Mouse (Mus musculus): ENCODE measurements around the gene Urgcp. TPM values are rescaled to one million over a fixed set of nuclear protein-coding genes. Genes with fewer than 3 reads are reported as not detected.

Gene Urgcp
- polyA plus RNA-seq, 1 experiment from 2014 or later, result 20.4 TPM

DNA sequence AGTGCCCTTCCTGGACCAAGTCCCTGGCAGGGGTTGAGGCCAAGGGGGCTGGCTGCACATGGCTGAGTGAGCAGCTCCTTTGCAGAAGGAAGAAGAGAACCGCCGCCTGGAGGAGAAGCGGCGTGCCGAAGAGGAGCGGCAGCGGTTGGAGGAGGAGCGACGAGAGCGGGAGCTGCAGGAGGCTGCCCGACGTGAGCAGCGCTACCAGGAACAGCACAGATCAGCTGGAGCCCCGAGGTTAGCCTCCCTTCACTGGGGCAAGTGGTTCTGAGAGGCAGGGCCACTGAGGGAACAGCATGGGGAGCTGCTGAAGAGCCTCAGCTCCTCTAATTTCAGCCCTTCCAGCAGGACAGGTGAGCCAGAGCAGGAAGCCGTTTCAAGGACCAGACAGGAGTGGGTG is 34.8 kb upstream of the Urgcp start:
- no peaks in the 10 kb centered on the region for H3K27me3 ChIP-seq (ENCODE audit: insufficient read depth, poor library complexity, severe bottlenecking)
- WGBS, result 83% methylated on average over 15 of the region's 15 CpGs
- H3K9me3 ChIP-seq, result no peaks in the 10 kb centered on the region
- H3K4me3 ChIP-seq, result no peak overlapping the region
- no peak overlapping the region for H3K27ac ChIP-seq
- H3K36me3 ChIP-seq, result peaks cover 98% of the 10 kb centered on the region
- H3K4me1 ChIP-seq (replicated peaks), result peaks cover 3% of the 10 kb centered on the region; the same call in 1 of the 2 replicates
- no peak for DNase-seq (ENCODE audit: low spot score)

GRCm38 (mm10) chr11:5795706-5796105 is 33.5 kb upstream of the Urgcp start:
- no peak overlapping the region for H3K27ac ChIP-seq
- no peaks in the 10 kb centered on the region for H3K27me3 ChIP-seq (ENCODE audit: insufficient read depth, poor library complexity, severe bottlenecking)
- DNase-seq (ENCODE audit: low spot score), result no peak
- H3K36me3 ChIP-seq, result peaks cover 97% of the 10 kb centered on the region
- WGBS, result 94% methylated on average over 7 of the region's 7 CpGs
- H3K9me3 ChIP-seq, result no peaks in the 10 kb centered on the region
- 0 out of 2 replicates have a peak, but pooled peaks cover 3% of the 10 kb centered on the region for H3K4me1 ChIP-seq (replicated peaks)
- no peak overlapping the region for H3K4me3 ChIP-seq

GRCm38 (mm10) chr11:5795290-5795689 is 33.1 kb upstream of the Urgcp start:
- peaks cover 97% of the 10 kb centered on the region for H3K36me3 ChIP-seq
- H3K27ac ChIP-seq, result no peak overlapping the region
- no peak for DNase-seq (ENCODE audit: low spot score)
- 0 out of 2 replicates have a peak, but pooled peaks cover 3% of the 10 kb centered on the region for H3K4me1 ChIP-seq (replicated peaks)
- H3K4me3 ChIP-seq, result no peak overlapping the region
- no peaks in the 10 kb centered on the region for H3K9me3 ChIP-seq
- H3K27me3 ChIP-seq (ENCODE audit: insufficient read depth, poor library complexity, severe bottlenecking), result no peaks in the 10 kb centered on the region
- WGBS, result 92% methylated on average over 9 of the region's 9 CpGs

DNA sequence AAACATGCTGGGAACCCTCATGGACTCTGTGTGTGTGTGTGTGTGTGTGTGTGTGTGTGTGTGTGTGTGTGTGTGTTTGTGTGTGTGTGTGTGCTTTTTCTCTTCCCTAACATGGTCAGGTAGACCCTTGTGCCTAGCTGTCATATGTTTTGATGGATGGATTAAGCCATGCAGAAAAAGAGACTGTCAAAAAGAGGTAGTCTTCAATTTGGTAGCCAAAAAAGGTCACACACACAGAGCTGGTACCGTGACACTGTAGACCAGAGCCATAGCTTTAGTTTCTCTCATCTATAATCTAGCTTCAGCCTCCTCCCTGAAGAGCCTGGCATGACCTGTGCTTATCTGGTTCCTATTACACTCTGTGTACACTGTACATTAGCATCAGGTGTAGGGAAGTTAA is 28.3 kb upstream of the Urgcp start:
- no peak overlapping the region for H3K4me3 ChIP-seq
- no peaks in the 10 kb centered on the region for H3K27me3 ChIP-seq (ENCODE audit: insufficient read depth, poor library complexity, severe bottlenecking)
- H3K36me3 ChIP-seq, result peaks cover 52% of the 10 kb centered on the region

DNA sequence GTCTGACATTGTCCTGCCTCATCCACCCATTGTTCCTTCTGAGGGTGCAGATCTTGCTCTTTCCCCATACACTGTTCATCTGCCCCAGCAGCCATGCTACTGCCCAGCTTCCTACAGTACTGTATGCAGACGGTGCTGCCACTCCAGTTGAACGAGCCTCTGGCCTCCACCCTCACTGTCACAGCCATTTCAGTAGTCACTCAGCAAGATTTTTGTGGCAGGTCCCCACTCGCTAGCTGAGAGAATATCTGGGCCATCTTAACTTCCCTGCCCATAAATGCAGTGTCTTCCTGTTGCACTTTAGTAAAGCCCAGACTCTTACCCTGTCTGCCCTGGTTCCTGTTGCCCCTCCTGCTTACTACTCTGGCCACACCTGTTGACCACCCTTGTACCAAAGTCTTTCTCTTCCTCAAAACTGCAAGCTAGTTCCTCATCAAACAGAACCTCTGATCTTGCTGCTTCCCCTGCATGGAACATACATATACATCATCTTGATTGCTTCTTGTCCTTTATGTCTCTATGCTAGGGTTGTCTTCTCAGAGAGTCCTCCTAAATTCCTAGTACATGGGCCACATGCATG is 27.7 kb upstream of the Urgcp start:
- Histone ChIP-seq H3K27ac (no peak overlapping the region), H3K36me3 (peaks cover 46% of the 10 kb centered on the region), H3K27me3 (ENCODE audit: insufficient read depth, poor library complexity, severe bottlenecking) (no peaks in the 10 kb centered on the region), H3K4me1 (replicated peaks) (peaks cover 31% of the 10 kb centered on the region), H3K9me3 (no peaks in the 10 kb centered on the region), H3K4me3 (peak overlapping the region; percentile 89)
- no peak for DNase-seq (ENCODE audit: low spot score)
- WGBS, result 88% methylated on average over 3 of the region's 3 CpGs

More for the DNA sequence above, 28.3 kb upstream of the Urgcp start:
- H3K4me1 ChIP-seq (replicated peaks), result peaks cover 31% of the 10 kb centered on the region
- 97% methylated on average over 1 of the region's 1 CpGs for WGBS
- no peaks in the 10 kb centered on the region for H3K9me3 ChIP-seq
- no peak for DNase-seq (ENCODE audit: low spot score)
- H3K27ac ChIP-seq, result no peak overlapping the region

- no peaks in the 10 kb centered on the region for H3K9me3 ChIP-seq
- 81% methylated on average over 6 of the region's 6 CpGs for WGBS
- H3K4me3 ChIP-seq, result peak overlapping the region; percentile 89
- peaks cover 40% of the 10 kb centered on the region for H3K36me3 ChIP-seq
- H3K27ac ChIP-seq, result peak overlapping the region; percentile 92
- H3K4me1 ChIP-seq (replicated peaks), result peaks cover 31% of the 10 kb centered on the region
- no peaks in the 10 kb centered on the region for H3K27me3 ChIP-seq (ENCODE audit: insufficient read depth, poor library complexity, severe bottlenecking)
- DNase-seq (ENCODE audit: low spot score), result no peak
Observed at GRCm38 (mm10) chr11:5789071-5789753, 27.0 kb upstream of the Urgcp start.

DNA sequence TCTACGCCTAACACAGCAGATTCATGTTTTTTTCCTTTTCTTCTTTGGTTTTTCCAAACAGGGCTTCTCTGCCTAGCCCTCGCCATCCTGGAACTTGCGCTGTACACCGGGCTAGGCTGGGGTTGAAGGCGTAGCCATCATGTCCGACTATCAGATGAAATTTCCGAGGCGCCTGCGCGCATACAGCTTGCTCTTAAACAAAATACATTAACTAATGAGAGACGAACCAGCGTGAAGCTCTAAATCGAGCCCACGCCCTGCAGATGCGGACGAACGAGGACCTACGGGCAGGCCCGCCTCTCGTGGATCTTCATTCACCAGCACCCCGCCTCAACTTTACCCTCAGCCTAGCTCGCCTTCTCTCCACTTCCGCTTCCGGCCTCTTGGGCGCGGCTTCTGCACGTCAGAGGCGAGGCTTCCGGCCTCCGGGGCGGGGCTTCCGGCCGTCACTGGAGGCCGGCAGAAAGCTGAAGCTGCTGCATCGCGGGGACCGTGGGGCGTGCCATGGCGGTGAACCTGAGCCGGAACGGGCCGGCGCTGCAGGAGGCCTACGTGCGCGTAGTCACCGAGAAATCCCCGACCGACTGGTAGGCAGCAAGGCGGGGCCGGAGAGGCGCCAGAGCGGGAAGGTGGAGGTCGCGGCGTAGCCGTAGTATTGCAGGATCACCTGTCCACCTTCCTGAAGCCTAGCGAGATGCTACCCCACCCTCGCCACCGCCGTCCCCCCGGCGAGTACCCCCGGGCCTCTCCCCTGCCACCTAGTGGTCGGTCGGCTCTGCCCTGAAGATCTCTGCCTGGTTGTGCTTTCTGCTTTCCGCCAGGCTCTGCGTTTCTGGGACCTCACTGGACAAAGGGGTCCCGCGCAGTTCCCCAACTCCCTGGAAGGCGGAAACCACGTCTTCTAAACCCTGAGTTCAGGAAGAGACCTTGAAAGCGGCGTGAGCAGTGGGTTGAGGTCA is 26.2 kb upstream of the Urgcp start, which contains the start of gene Dbnl:
Gene Dbnl (plus strand): TSS at position 433 of the 959 bp plus-strand sequence.
- peak within 1 kb of the TSS; percentile 92 for H3K27ac ChIP-seq
- H3K9me3 ChIP-seq, result no peaks in the 10 kb centered on the region
- no peaks in the 10 kb centered on the region for H3K27me3 ChIP-seq (ENCODE audit: insufficient read depth, poor library complexity, severe bottlenecking)
- H3K4me1 ChIP-seq (replicated peaks), result peaks cover 31% of the 10 kb centered on the region
- peak; percentile 97 for DNase-seq (ENCODE audit: low spot score)
- H3K4me3 ChIP-seq, result peak within 1 kb of the TSS; percentile 89
- peaks cover 31% of the 10 kb centered on the region for H3K36me3 ChIP-seq
- WGBS, result under 1% methylated on average over 74 of the region's 74 CpGs

DNA sequence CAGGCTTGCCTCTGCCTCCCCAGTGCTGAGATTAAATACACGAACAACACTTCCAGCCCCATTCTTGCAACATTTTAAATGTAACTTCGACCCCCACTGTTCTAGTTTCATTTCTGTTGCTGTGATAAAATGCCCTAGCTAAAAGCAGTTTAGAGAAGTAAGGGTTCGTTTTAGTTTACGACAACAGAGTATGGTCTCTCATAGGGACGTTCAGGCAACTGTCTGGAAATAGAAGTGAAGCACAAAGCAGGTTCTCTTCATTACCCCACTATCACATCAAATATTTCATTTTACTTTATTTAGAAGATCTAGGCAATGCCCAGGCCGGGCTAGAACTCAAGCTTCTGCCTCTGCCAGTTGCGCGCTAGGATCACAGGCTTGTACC is 25.5 kb upstream of the Urgcp start:
- no peaks in the 10 kb centered on the region for H3K9me3 ChIP-seq
- H3K27me3 ChIP-seq (ENCODE audit: insufficient read depth, poor library complexity, severe bottlenecking), result no peaks in the 10 kb centered on the region
- peaks cover 31% of the 10 kb centered on the region for H3K4me1 ChIP-seq (replicated peaks)
- peaks cover 26% of the 10 kb centered on the region for H3K36me3 ChIP-seq
- H3K27ac ChIP-seq, result peak overlapping the region; percentile 92
- H3K4me3 ChIP-seq, result peak overlapping the region; percentile 89
- DNase-seq (ENCODE audit: low spot score), result no peak
- 42% methylated on average over 8 of the region's 8 CpGs for WGBS

- DNase-seq (ENCODE audit: low spot score), result no peak
Observed at GRCm38 (mm10) chr11:5785732-5786131, 23.6 kb upstream of the Urgcp start.

GRCm38 (mm10) chr11:5782199-5782944 is 20.2 kb upstream of the Urgcp start:
- 74% methylated on average over 8 of the region's 8 CpGs for WGBS
- H3K27ac ChIP-seq, result no peak overlapping the region
- no peak overlapping the region for H3K4me3 ChIP-seq
- no peaks in the 10 kb centered on the region for H3K27me3 ChIP-seq (ENCODE audit: insufficient read depth, poor library complexity, severe bottlenecking)
- H3K36me3 ChIP-seq, result no peaks in the 10 kb centered on the region; the same call in none of the 2 replicates
- no peak for DNase-seq (ENCODE audit: low spot score)
- H3K9me3 ChIP-seq, result no peaks in the 10 kb centered on the region
- peaks cover 7% of the 10 kb centered on the region for H3K4me1 ChIP-seq (replicated peaks)

More at GRCm38 (mm10) chr11:5785732-5786131, 23.6 kb upstream of the Urgcp start:
- Histone ChIP-seq H3K27me3 (ENCODE audit: insufficient read depth, poor library complexity, severe bottlenecking) (no peaks in the 10 kb centered on the region), H3K36me3 (peaks cover 8% of the 10 kb centered on the region), H3K4me1 (replicated peaks) (peaks cover 31% of the 10 kb centered on the region), H3K27ac (no peak overlapping the region), H3K4me3 (no peak overlapping the region), H3K9me3 (no peaks in the 10 kb centered on the region)

GRCm38 (mm10) chr11:5780035-5780499 is 17.9 kb upstream of the Urgcp start:
- H3K4me3 ChIP-seq, result no peak overlapping the region
- H3K36me3 ChIP-seq, result no peaks in the 10 kb centered on the region; the same call in none of the 2 replicates
- H3K27me3 ChIP-seq (ENCODE audit: insufficient read depth, poor library complexity, severe bottlenecking), result no peaks in the 10 kb centered on the region
- no peaks in the 10 kb centered on the region for H3K4me1 ChIP-seq (replicated peaks)
- DNase-seq (ENCODE audit: low spot score), result no peak
- no peaks in the 10 kb centered on the region for H3K9me3 ChIP-seq
- H3K27ac ChIP-seq, result no peak overlapping the region
- 93% methylated on average over 6 of the region's 6 CpGs for WGBS

DNA sequence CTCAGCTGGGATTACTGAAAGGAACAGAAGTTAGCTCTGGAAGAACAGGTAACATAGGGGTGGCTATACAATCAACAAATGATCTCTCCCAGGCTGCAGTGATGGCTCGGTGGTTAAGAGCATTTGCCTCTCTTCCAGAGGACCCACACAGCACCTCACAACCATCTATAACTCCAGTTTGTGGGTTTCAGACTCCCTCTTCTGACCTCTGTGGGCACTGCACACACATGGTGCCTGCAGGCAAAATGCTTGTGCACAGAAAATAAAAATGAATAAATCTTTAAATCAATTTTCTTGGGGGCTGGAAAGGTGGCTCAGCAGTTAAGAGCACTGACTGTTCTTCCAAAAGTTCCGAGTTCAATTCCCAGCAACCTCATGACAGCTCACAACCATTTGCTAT is 16.3 kb upstream of the Urgcp start:
- WGBS, result 74% methylated on average over 2 of the region's 2 CpGs
- no peaks in the 10 kb centered on the region; the same call in none of the 2 replicates for H3K36me3 ChIP-seq
- no peak for DNase-seq (ENCODE audit: low spot score)
- no peak overlapping the region for H3K27ac ChIP-seq
- H3K4me1 ChIP-seq (replicated peaks), result no peaks in the 10 kb centered on the region
- H3K27me3 ChIP-seq (ENCODE audit: insufficient read depth, poor library complexity, severe bottlenecking), result no peaks in the 10 kb centered on the region
- H3K4me3 ChIP-seq, result no peak overlapping the region
- H3K9me3 ChIP-seq, result no peaks in the 10 kb centered on the region

Measured in hindbrain, embryonic 10.5 days (tissue).